Mouse (Mus musculus) forebrain, embryonic 12.5 days (tissue): ENCODE measurements around the gene Vmn1r210. TPM values are rescaled to one million over a fixed set of nuclear protein-coding genes. Genes with fewer than 3 reads are reported as not detected.

Source experiments
- polyA plus RNA-seq: library from polyadenylated mRNA; unstranded; fragments of >200 nt; fragmentation: Nextera tagmentation; extraction: Ambion mirVana; gene quantifications from 2 replicates; pipeline ENCODE4 v1.2.1, GENCODE M21; 2016

Gene Vmn1r210
- polyA plus RNA-seq, 1 experiment from 2014 or later = not detected

Other genes starting within 250 kb of the Vmn1r210 start
- not detected in 2 replicates for gene Vmn1r205, start 238.3 kb downstream of the Vmn1r210 start, polyA plus RNA-seq
- gene Vmn1r206, start 207.1 kb downstream of the Vmn1r210 start, polyA plus RNA-seq = not detected in 2 replicates
- not detected in 2 replicates for gene Vmn1r207-ps, start 101.7 kb downstream of the Vmn1r210 start, polyA plus RNA-seq
- gene Vmn1r208, start 53.9 kb downstream of the Vmn1r210 start, polyA plus RNA-seq = not detected in 2 replicates
- gene Vmn1r209, start 21.7 kb downstream of the Vmn1r210 start, polyA plus RNA-seq = not detected in 2 replicates
- not detected in 2 replicates for gene Vmn1r211, start 26.2 kb upstream of the Vmn1r210 start, polyA plus RNA-seq
- not detected in 2 replicates for gene Vmn1r212, start 52.9 kb upstream of the Vmn1r210 start, polyA plus RNA-seq
- not detected in 2 replicates for gene Vmn1r213, start 176.3 kb upstream of the Vmn1r210 start, polyA plus RNA-seq
- not detected in 2 replicates for gene Vmn1r214, start 199.1 kb upstream of the Vmn1r210 start, polyA plus RNA-seq
- gene Vmn1r215, start 236.7 kb upstream of the Vmn1r210 start, polyA plus RNA-seq = not detected in 2 replicates